Mouse (Mus musculus): ENCODE results near the gene Mtap. TPM values are rescaled to one million over a fixed set of nuclear protein-coding genes. Genes with fewer than 3 reads are reported as not detected.
A peak's percentile ranks its signal among the peaks of the same experiment; 100 is the strongest.

Gene Mtap
- 24.0 and 27.5 TPM in 2 replicates for polyA plus RNA-seq (2014; fragmentation: Nextera tagmentation; extraction: Ambion mirVana)

DNA sequence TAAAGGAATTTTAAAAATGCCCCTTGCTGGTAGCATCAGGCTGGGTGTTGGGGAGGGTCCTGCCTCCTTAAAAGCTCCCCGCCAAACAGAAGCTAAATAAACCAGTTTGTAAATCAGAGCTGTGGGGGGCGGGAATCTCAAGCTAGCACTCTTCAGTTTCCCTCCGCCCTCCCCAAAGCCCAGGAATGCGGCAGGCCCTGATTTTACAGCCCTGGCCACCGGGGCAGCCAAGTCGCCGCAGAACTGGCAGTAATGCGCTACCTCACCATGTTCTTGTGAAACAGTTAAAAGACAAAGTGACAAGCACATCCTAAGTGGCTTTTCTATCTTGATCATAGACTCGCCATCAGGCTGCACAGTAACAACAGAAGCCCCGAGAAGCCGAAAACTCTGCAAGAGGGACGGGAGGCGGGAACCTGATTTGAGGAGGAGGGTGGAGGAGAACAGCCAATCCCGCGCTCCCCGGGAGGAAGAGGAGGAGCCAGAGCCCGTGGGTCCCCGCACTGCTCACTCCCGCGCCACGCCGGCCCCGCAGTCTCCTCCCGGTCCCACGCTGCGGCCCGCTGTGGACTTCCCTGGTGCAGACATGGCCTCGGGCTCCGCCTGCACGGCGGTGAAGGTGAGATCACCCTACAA lies at the start of gene Mtap:
TSS of gene Mtap (plus strand) at position 217 of the 636 bp plus-strand sequence.
- H3K4me2 ChIP-seq (ENCODE audit: low read depth, low read length) = peak within 1 kb of the TSS; percentile 92
- WGBS = 0% methylated on average over 31 of the region's 31 CpGs
- ATAC-seq (ENCODE audit: low read depth) = peak; percentile 98

GRCm38 (mm10) chr4:89089110-89089509 lies 47.8 kb upstream of the Mtap start:
- no peaks in the 10 kb centered on the region for H3K9me3 ChIP-seq (ENCODE audit: control insufficient read depth, low read length)
- H3K9ac ChIP-seq (replicated peaks; ENCODE audit: low read depth, low read length) = no peak overlapping the region
- H3K36me3 ChIP-seq (ENCODE audit: control insufficient read depth, insufficient read depth, low read length) = no peaks in the 10 kb centered on the region
- ATAC-seq (ENCODE audit: low read depth) = no peak
- H3K4me2 ChIP-seq (ENCODE audit: low read depth, low read length) = no peak overlapping the region
- no peaks in the 10 kb centered on the region for H3K4me1 ChIP-seq (ENCODE audit: control insufficient read depth, insufficient read depth, low read length)
- no peak overlapping the region for H3K27ac ChIP-seq (ENCODE audit: low read depth, low read length)
- WGBS = 96% methylated on average over 7 of the region's 7 CpGs
- H3K4me3 ChIP-seq (ENCODE audit: low read depth, low read length) = no peak overlapping the region
- H3K27me3 ChIP-seq (ENCODE audit: control insufficient read depth, insufficient read depth, low read length) = no peaks in the 10 kb centered on the region

More for the DNA sequence above, at the start of gene Mtap:
- Histone ChIP-seq H3K27ac (ENCODE audit: low read depth, low read length) (peak within 1 kb of the TSS; percentile 71; the same call in 1 of the 2 replicates), H3K9me3 (ENCODE audit: control insufficient read depth, low read length) (no peaks in the 10 kb centered on the region), H3K4me3 (ENCODE audit: low read depth, low read length) (peak within 1 kb of the TSS; percentile 87), H3K4me1 (ENCODE audit: control insufficient read depth, insufficient read depth, low read length) (peaks cover 3% of the 10 kb centered on the region; the same call in 1 of the 2 replicates), H3K9ac (replicated peaks; ENCODE audit: low read depth, low read length) (peak within 1 kb of the TSS; percentile 80), H3K36me3 (ENCODE audit: control insufficient read depth, insufficient read depth, low read length) (no peaks in the 10 kb centered on the region), H3K27me3 (ENCODE audit: control insufficient read depth, insufficient read depth, low read length) (peaks cover 2% of the 10 kb centered on the region; the same call in 1 of the 2 replicates)

DNA sequence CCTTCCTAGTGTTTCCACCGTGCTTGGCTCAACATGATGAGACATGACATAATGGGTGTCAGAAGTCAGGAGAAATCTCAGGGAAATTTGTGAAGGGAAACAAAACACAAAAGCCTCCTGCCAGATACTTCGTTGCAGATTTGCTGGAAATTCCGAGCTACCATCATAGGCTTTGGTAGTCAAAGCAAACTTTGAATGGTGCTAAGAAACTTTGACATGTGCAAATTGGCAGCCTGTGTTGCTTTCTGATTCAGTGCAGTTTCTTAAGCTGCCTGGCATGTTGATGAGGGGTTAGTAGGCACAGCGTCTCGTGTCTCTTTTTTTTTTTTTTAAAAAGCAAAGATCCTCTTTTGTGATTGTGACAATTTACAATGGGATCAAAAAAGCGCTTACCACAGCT lies 46.7 kb upstream of the Mtap start:
- 69% methylated on average over 6 of the region's 6 CpGs for WGBS
- H3K27ac ChIP-seq (ENCODE audit: low read depth, low read length) = no peak overlapping the region
- H3K4me1 ChIP-seq (ENCODE audit: control insufficient read depth, insufficient read depth, low read length) = no peaks in the 10 kb centered on the region
- H3K9me3 ChIP-seq (ENCODE audit: control insufficient read depth, low read length) = no peaks in the 10 kb centered on the region
- no peak overlapping the region for H3K4me2 ChIP-seq (ENCODE audit: low read depth, low read length)
- no peak overlapping the region for H3K4me3 ChIP-seq (ENCODE audit: low read depth, low read length)
- H3K36me3 ChIP-seq (ENCODE audit: control insufficient read depth, insufficient read depth, low read length) = no peaks in the 10 kb centered on the region
- no peaks in the 10 kb centered on the region for H3K27me3 ChIP-seq (ENCODE audit: control insufficient read depth, insufficient read depth, low read length)
- no peak overlapping the region for H3K9ac ChIP-seq (replicated peaks; ENCODE audit: low read depth, low read length)
- no peak for ATAC-seq (ENCODE audit: low read depth)

- H3K9ac ChIP-seq (replicated peaks; ENCODE audit: low read depth, low read length) = no peak overlapping the region
- no peaks in the 10 kb centered on the region for H3K36me3 ChIP-seq (ENCODE audit: control insufficient read depth, insufficient read depth, low read length)
- no peaks in the 10 kb centered on the region for H3K27me3 ChIP-seq (ENCODE audit: control insufficient read depth, insufficient read depth, low read length)
- no peaks in the 10 kb centered on the region for H3K9me3 ChIP-seq (ENCODE audit: control insufficient read depth, low read length)
- ATAC-seq (ENCODE audit: low read depth) = no peak
- H3K4me3 ChIP-seq (ENCODE audit: low read depth, low read length) = no peak overlapping the region
- no peak overlapping the region for H3K27ac ChIP-seq (ENCODE audit: low read depth, low read length)
- 85% methylated on average over 5 of the region's 5 CpGs for WGBS
- H3K4me1 ChIP-seq (ENCODE audit: control insufficient read depth, insufficient read depth, low read length) = no peaks in the 10 kb centered on the region
- H3K4me2 ChIP-seq (ENCODE audit: low read depth, low read length) = no peak overlapping the region
These were observed 44.8 kb upstream of the Mtap start for GRCm38 (mm10) chr4:89092153-89092552.

DNA sequence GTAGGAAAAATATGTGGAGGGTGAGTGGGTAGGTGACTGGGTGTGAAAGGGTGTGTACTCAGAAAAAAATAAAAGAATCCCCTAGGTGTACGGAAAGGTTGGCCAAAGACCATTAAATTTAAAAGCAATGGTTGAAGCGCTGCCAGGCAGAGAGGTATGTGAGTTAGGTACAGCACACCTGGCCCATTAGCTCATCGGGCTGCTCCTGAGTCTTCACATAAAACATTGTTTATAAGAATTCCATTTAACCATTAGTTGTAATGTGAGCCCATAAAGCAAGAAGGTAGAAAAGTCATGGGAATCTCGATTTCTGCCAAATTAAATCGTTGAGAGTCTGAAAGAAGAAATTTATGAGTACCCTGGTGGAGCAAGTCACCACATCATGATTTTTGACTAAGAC lies 42.1 kb upstream of the Mtap start:
- whole genome bisulfite sequencing = 90% methylated on average over 5 of the region's 5 CpGs
- ATAC-seq (ENCODE audit: low read depth) = no peak
- H3K27ac ChIP-seq (ENCODE audit: low read depth, low read length) = no peak overlapping the region
- no peaks in the 10 kb centered on the region for H3K4me1 ChIP-seq (ENCODE audit: control insufficient read depth, insufficient read depth, low read length)
- no peaks in the 10 kb centered on the region for H3K36me3 ChIP-seq (ENCODE audit: control insufficient read depth, insufficient read depth, low read length)
- no peak overlapping the region for H3K4me2 ChIP-seq (ENCODE audit: low read depth, low read length)
- no peaks in the 10 kb centered on the region for H3K9me3 ChIP-seq (ENCODE audit: control insufficient read depth, low read length)
- no peak overlapping the region for H3K9ac ChIP-seq (replicated peaks; ENCODE audit: low read depth, low read length)
- no peaks in the 10 kb centered on the region for H3K27me3 ChIP-seq (ENCODE audit: control insufficient read depth, insufficient read depth, low read length)
- no peak overlapping the region for H3K4me3 ChIP-seq (ENCODE audit: low read depth, low read length)

DNA sequence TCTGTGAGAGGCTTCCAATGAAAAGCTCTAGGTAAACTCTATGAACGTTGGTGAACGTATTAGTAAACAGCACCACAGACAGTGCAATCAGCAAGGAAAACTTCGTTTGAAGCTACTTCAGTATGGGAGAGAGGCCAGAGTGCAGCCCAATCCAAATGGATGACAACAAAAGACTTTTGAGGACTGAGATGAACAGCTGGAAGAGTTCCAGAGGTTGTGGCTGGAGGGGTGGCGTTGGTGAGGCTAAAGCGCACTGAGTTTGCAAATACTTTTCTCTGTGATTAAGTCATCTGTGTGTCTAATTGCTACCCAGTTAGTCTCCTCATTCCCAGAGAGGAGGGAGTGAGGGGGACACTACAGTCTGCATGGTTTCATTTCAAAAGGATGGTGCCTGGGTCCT lies 38.7 kb upstream of the Mtap start:
- WGBS = 51% methylated on average over 5 of the region's 5 CpGs
- Histone ChIP-seq H3K9ac (replicated peaks; ENCODE audit: low read depth, low read length) (no peak overlapping the region), H3K27me3 (ENCODE audit: control insufficient read depth, insufficient read depth, low read length) (no peaks in the 10 kb centered on the region), H3K4me3 (ENCODE audit: low read depth, low read length) (no peak overlapping the region), H3K4me2 (ENCODE audit: low read depth, low read length) (no peak overlapping the region), H3K36me3 (ENCODE audit: control insufficient read depth, insufficient read depth, low read length) (no peaks in the 10 kb centered on the region), H3K27ac (ENCODE audit: low read depth, low read length) (no peak overlapping the region), H3K9me3 (ENCODE audit: control insufficient read depth, low read length) (no peaks in the 10 kb centered on the region), H3K4me1 (ENCODE audit: control insufficient read depth, insufficient read depth, low read length) (no peaks in the 10 kb centered on the region)
- ATAC-seq (ENCODE audit: low read depth) = no peak

GRCm38 (mm10) chr4:89101276-89101675 lies 35.6 kb upstream of the Mtap start:
- Histone ChIP-seq H3K9ac (replicated peaks; ENCODE audit: low read depth, low read length) (no peak overlapping the region), H3K9me3 (ENCODE audit: control insufficient read depth, low read length) (no peaks in the 10 kb centered on the region), H3K27ac (ENCODE audit: low read depth, low read length) (no peak overlapping the region), H3K4me3 (ENCODE audit: low read depth, low read length) (no peak overlapping the region), H3K4me2 (ENCODE audit: low read depth, low read length) (no peak overlapping the region), H3K4me1 (ENCODE audit: control insufficient read depth, insufficient read depth, low read length) (no peaks in the 10 kb centered on the region), H3K27me3 (ENCODE audit: control insufficient read depth, insufficient read depth, low read length) (no peaks in the 10 kb centered on the region), H3K36me3 (ENCODE audit: control insufficient read depth, insufficient read depth, low read length) (no peaks in the 10 kb centered on the region)
- WGBS = 49% methylated on average over 3 of the region's 3 CpGs
- ATAC-seq (ENCODE audit: low read depth) = no peak

DNA sequence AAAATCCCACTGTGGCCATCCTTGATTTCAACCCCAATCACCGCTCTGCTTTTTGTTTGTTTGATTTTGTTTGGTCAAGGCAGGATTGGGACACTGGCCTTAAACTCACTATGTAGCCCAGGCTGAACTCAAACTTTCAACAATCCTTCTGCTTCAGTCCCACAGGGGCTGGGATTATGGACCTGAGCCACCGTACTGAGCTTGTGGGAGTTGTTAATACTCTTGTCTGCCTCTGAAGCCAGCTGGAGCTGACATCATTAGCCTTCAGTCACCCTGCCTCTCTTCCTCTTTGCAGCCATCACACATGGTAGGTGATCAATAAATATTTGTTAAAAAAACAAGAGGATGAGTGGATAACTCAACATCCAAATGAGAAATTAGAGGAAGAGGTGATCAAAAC lies 34.6 kb upstream of the Mtap start:
- H3K4me3 ChIP-seq (ENCODE audit: low read depth, low read length) = no peak overlapping the region
- no peaks in the 10 kb centered on the region for H3K27me3 ChIP-seq (ENCODE audit: control insufficient read depth, insufficient read depth, low read length)
- no peaks in the 10 kb centered on the region for H3K9me3 ChIP-seq (ENCODE audit: control insufficient read depth, low read length)
- no peak overlapping the region for H3K4me2 ChIP-seq (ENCODE audit: low read depth, low read length)
- no peak overlapping the region for H3K9ac ChIP-seq (replicated peaks; ENCODE audit: low read depth, low read length)
- no peak overlapping the region for H3K27ac ChIP-seq (ENCODE audit: low read depth, low read length)
- no peaks in the 10 kb centered on the region for H3K36me3 ChIP-seq (ENCODE audit: control insufficient read depth, insufficient read depth, low read length)
- ATAC-seq (ENCODE audit: low read depth) = no peak
- no peaks in the 10 kb centered on the region for H3K4me1 ChIP-seq (ENCODE audit: control insufficient read depth, insufficient read depth, low read length)
- WGBS = 71% methylated on average over 2 of the region's 2 CpGs

DNA sequence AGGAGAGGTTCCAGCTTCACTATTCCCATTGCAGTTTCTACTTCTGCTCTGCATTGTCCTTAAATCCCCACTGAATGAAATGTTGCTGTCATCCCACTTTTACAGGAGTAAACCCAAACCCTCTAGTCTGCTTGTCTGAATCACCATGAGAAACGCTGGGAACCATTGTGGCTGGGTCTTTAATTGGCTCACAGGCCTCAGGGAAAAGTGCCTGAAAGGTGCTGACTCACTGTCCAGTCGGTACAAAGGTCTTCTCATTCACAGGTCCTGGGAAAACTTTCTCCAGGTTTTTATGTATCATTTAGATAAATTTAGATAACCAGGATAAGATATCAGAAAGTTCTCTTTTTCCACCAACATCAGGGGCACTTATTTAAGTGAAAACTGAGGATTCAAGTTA lies 31.4 kb upstream of the Mtap start:
- Histone ChIP-seq H3K4me1 (ENCODE audit: control insufficient read depth, insufficient read depth, low read length) (no peaks in the 10 kb centered on the region), H3K9ac (replicated peaks; ENCODE audit: low read depth, low read length) (no peak overlapping the region), H3K27me3 (ENCODE audit: control insufficient read depth, insufficient read depth, low read length) (no peaks in the 10 kb centered on the region), H3K4me3 (ENCODE audit: low read depth, low read length) (no peak overlapping the region), H3K27ac (ENCODE audit: low read depth, low read length) (no peak overlapping the region), H3K4me2 (ENCODE audit: low read depth, low read length) (no peak overlapping the region), H3K9me3 (ENCODE audit: control insufficient read depth, low read length) (no peaks in the 10 kb centered on the region), H3K36me3 (ENCODE audit: control insufficient read depth, insufficient read depth, low read length) (no peaks in the 10 kb centered on the region)
- ATAC-seq (ENCODE audit: low read depth) = no peak
- WGBS = 40% methylated on average over 2 of the region's 2 CpGs
